Mouse (Mus musculus): ENCODE data around the gene Rps3a1.
"Not testable (repeated sequence)": the region's sequence is repeated elsewhere in the genome, so short reads cannot be mapped to it uniquely, and the experiment has no call there.

Rps3a1 gene

DNA sequence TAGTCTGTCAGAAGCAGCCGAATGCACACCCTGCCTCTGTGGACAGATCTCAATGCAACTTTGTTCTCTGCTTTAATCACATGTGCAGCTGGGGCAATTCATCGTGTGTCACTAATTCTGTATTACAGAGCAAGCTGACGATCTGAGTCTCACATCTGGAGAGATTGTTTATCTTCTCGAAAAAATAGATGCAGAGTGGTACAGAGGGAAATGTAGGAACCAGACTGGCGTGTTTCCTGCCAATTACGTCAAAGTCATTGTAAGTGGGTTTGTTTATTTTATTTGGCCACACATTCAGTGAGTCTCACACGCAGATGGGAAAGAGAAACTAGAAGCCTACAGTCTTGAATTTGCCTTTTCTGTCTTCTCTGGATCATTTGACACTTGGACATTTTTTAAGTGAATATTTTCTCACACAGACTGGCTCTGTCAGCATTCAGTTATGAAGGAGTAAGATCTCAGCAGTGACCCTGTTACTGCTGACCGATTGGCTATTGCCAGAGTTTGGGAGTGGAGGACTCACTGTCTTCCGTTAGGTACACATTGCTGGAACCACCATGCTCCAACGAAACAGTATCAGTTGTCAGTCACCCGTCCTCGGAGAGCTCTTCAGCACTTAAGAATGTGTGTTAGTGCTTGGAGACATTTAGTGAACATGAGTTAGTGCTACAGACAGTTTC lies 27.7 kb downstream of the Rps3a1 start:
- no peak for DNase-seq

DNA sequence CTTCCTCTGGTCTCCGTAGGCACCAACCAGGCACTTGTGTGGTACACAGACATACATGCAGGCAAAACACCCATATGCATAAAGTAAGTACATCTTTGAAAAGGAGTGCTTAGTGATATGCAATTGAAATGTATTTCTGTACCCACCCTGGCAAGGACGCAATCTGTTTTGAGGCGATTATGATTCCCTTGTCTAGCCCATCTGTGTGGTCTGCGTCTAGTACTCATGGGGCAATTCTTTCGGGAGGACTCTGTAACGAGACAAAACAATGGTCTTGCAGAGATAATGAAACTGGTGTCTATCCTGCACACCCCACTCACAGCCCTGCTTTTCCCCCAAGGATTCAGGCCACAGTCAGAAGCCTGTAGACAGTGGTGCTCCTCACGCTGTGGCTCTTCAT lies 29.7 kb downstream of the Rps3a1 start:
- no peak for DNase-seq

GRCm38 (mm10) chr3:86110077-86110476 lies 32.4 kb downstream of the Rps3a1 start:
- no peak for DNase-seq

DNA sequence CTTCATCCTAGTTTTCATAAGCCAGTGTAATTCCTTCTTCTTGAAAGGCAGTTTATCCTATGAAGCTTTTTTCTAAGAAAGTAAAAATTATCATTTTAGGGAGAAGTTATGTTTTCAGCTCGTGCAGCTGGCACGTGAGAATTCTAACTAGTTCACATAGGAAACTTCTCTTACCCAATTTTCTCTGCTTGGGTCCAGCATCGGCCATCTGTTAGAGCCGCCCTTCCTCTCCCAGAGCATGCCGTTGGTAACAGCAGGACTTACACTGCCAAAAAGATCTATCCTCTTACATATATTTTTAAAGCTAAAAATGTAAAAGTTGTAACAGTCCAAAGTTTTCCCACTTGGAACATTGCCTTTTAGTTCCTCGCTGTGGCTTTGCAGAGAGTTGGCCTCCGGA lies 33.4 kb downstream of the Rps3a1 start:
- no peak for DNase-seq

DNA sequence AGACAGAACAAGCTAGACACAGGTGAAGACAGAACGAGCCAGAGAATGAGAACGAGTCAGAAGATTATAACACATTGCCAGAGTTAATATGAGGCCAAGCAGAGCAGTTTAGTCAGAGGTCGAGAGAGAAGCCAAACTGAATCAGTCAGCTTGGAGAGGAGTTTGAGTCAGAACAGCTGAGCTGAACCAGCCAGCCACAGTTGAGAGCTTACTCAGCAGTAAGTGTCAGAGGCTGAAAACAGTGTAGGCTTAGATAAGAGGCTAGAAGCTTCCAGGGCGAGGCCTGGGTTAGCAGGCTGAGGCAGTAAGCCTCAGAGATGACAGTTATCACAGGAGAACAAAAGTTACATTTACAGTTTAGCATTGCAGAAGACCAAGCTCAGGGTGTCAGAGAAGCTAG lies 33.9 kb downstream of the Rps3a1 start:
- no peak for DNase-seq

- DNase-seq: no peak
Observed at GRCm38 (mm10) chr3:86107637-86108539, 34.6 kb downstream of the Rps3a1 start.

- DNase-seq: no peak
Observed at GRCm38 (mm10) chr3:86106086-86106632, 36.3 kb downstream of the Rps3a1 start.

GRCm38 (mm10) chr3:86104909-86105308 lies 37.6 kb downstream of the Rps3a1 start:
- no peak for DNase-seq

DNA sequence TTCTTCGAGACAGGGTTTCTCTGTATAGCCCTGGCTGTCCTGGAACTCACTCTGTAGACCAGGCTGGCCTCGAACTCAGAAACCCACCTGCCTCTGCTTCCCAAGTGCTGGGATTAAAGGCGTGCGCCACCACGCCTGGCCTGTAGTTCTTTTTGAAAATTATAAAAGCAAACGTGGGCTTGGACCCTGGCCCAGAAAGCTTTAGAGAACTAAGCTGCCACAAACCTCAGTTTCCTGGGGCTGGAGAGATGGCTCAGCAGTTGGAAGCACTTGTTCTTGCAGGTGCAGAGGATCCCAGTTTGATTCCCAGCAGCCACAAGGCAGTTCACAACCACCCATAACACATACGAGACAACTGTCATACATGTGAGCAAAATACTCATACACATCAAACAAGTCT lies 38.1 kb downstream of the Rps3a1 start:
- DNase-seq: not testable (repeated sequence)

GRCm38 (mm10) chr3:86103449-86104291 lies 38.8 kb downstream of the Rps3a1 start:
- DNase-seq: no peak

DNA sequence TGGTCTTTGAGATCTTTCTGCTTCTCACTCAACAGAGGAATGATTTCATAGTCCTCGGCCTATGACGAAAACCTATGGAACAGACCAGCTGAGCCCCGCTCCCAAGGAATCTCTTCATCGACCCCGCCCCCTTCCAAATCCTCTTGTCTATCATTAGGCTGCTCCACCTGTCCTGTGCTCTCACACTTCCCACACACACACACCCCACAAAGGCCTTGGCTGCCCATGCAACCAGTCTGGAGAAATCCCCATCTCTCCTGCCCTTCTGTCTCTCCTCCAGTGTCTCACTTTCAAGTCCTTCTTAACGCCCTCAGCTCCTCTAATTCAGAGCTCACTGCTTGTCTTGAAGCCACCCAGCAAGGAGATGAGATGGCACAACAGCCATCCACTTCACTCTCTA lies 40.5 kb downstream of the Rps3a1 start:
- DNase-seq: no peak

DNA sequence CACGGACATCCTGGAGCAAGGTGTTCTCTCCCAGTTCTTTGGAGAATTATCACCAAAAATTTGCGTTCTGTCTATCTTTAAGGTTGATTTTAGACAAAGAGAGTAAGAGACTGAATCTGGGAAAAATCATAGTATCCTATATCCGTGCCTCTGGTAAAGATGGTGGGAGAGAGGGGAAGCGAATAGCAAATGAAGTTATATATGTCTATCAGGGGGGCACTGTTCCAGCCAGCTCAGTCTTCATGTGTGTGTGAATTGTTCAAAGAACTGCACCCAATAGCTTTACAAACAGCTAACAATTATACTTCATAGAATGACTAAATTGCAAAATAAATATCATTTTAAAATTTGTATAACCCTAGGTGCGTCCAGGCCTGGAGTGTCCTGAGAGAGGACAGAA lies 48.6 kb downstream of the Rps3a1 start:
- no peak for DNase-seq

DNA sequence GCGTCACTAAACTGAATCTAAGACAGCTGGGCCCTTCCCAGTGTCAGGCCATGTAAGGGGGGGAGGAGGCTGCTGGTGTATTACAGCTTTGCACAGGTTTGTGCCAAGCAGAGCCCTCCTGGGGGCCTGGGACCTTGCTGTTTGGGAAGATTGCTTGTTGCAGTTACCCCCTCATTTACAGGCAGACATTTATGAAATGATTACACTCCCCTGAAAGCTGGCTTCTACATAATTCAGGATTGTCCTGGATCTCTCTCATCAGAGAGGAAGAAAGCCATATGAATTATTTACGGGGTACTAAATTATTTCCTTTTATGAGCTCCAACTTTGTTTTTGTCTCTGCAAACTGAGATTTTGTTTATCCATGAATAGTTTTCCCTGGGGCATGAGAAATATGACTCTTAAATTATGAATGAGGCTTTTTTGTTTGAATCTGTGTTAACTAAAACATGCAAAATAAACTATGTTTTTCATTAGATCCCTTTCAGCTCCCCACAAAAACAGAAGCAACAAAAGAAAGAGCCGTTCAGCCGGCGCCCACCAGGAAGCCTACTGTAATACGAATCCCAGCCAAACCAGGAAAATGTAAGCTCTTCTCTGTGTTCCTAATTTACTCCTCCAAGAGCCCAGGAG lies 49.2 kb downstream of the Rps3a1 start:
- DNase-seq: no peak
